Mouse (Mus musculus) CH12.LX (cell line): Measurements from ENCODE around the gene Eme2. TPM values are rescaled to one million over a fixed set of nuclear protein-coding genes. Genes with fewer than 3 reads are reported as not detected.

Source experiments
- DNase-seq: peaks from one replicate; pipeline ENCODE4 v3.0.0-alpha.2; 2013; ENCODE audit errors: extremely low read depth
- H3K27ac ChIP-seq: 2 replicates; pipeline ENCODE4 v1.5.1; 2012; ENCODE audit warnings: low read depth, mild to moderate bottlenecking, control low read depth, moderate library complexity; ENCODE audit not compliant: insufficient read depth
- H3K27me3 ChIP-seq: replicated peaks from 2 replicates; pipeline ENCODE3; 2012; ENCODE audit warnings: inconsistent platforms
- H3K36me3 ChIP-seq, 2 experiments: replicated peaks in 1 of 2; 2 replicates each; pipeline versions ENCODE3 to v1.6.1; 2012; ENCODE audit warnings: inconsistent platforms in 1 of 2, low read length in 1 of 2, mild to moderate bottlenecking in 1 of 2, mixed read lengths in 1 of 2, moderate library complexity in 1 of 2; ENCODE audit not compliant: control insufficient read depth in 1 of 2, insufficient read depth in 1 of 2
- H3K4me1 ChIP-seq, 2 experiments: 2 replicates each; pipeline ENCODE4 v1.6.1; 2012; ENCODE audit warnings: inconsistent platforms in 1 of 2, moderate library complexity in 1 of 2; ENCODE audit not compliant: insufficient read depth in 2 of 2, control insufficient read depth in 1 of 2
- H3K4me2 ChIP-seq: 2 replicates; pipeline ENCODE4 v1.6.1; 2012; ENCODE audit warnings: low read depth, mild to moderate bottlenecking, control low read depth; ENCODE audit not compliant: poor library complexity, insufficient read depth, severe bottlenecking
- H3K4me3 ChIP-seq, 3 experiments: fragments of 150-350 bp in 1 of 3; sonication (generic) in 1 of 3; replicated peaks in 1 of 3; 2 replicates each; pipeline versions ENCODE3 to v1.5.1; 2011 to 2012; ENCODE audit warnings: low read depth in 2 of 3, low read length in 2 of 3, mild to moderate bottlenecking in 2 of 3, moderate library complexity in 2 of 3, control low read depth in 1 of 3, improper control_type of control experiment in 1 of 3, inconsistent platforms in 1 of 3, mixed read lengths in 1 of 3; ENCODE audit not compliant: poor library complexity in 1 of 3
- H3K79me2 ChIP-seq: replicated peaks from 2 replicates; pipeline ENCODE4 v1.6.1; 2012; ENCODE audit warnings: mild to moderate bottlenecking, moderate library complexity; ENCODE audit not compliant: control insufficient read depth, poor library complexity, insufficient read depth, severe bottlenecking; ENCODE audit errors: extremely low read depth
- H3K9ac ChIP-seq: 2 replicates; pipeline ENCODE4 v1.6.1; 2012; ENCODE audit warnings: low read depth, mild to moderate bottlenecking, control low read depth, moderate library complexity; ENCODE audit not compliant: insufficient read depth
- H3K9me3 ChIP-seq: replicated peaks from 2 replicates; pipeline ENCODE3; 2012; ENCODE audit warnings: low read length, inconsistent platforms, mixed read lengths
- BHLHE40 ChIP-seq: IDR thresholded peaks from 2 replicates; pipeline ENCODE4 v1.6.1; 2011; ENCODE audit warnings: mild to moderate bottlenecking, low read depth, low read length, improper control_type of control experiment
- CTCF ChIP-seq, 2 experiments: IDR thresholded peaks in 1 of 2; conservative IDR thresholded peaks in 1 of 2; 2 replicates each; pipeline ENCODE4 v1.5.1; 2011 to 2012; ENCODE audit warnings: low read depth in 2 of 2, low read length in 2 of 2, improper control_type of control experiment in 1 of 2, inconsistent platforms in 1 of 2, mild to moderate bottlenecking in 1 of 2, moderate library complexity in 1 of 2
- ELF1 ChIP-seq: IDR thresholded peaks from 2 replicates; pipeline ENCODE4 v1.6.1; 2014; ENCODE audit warnings: low read depth, mild to moderate bottlenecking, inconsistent platforms, low read length, improper control_type of control experiment
- ETS1 ChIP-seq: conservative IDR thresholded peaks from 2 replicates; pipeline ENCODE4 v1.6.1; 2012; ENCODE audit warnings: low read depth, mild to moderate bottlenecking, inconsistent platforms, low read length, improper control_type of control experiment, moderate library complexity
- GABPA ChIP-seq: IDR thresholded peaks from 2 replicates; pipeline ENCODE4 v1.6.1; 2012; ENCODE audit warnings: low read depth, low read length, improper control_type of control experiment, inconsistent platforms; ENCODE audit not compliant: insufficient replicate concordance
- JUN ChIP-seq: IDR thresholded peaks from 2 replicates; pipeline ENCODE4 v1.6.1; 2011; ENCODE audit warnings: low read depth, mild to moderate bottlenecking, low read length, improper control_type of control experiment, moderate library complexity; ENCODE audit not compliant: insufficient read depth
- RAD21 ChIP-seq: IDR thresholded peaks from 2 replicates; pipeline ENCODE4 v1.6.1; 2011; ENCODE audit warnings: low read depth, mild to moderate bottlenecking, low read length, improper control_type of control experiment, moderate library complexity
- SIN3A ChIP-seq: IDR thresholded peaks from 2 replicates; pipeline ENCODE4 v1.6.1; 2012; ENCODE audit warnings: low read length, improper control_type of control experiment, inconsistent platforms
- SMC3 ChIP-seq: IDR thresholded peaks from 2 replicates; pipeline ENCODE4 v1.6.1; 2011; ENCODE audit warnings: low read depth, low read length, improper control_type of control experiment
- USF1 ChIP-seq: IDR thresholded peaks from 2 replicates; pipeline ENCODE4 v1.6.1; 2014; ENCODE audit warnings: low read depth, mild to moderate bottlenecking, inconsistent platforms, low read length, improper control_type of control experiment
- USF2 ChIP-seq: conservative IDR thresholded peaks from 2 replicates; pipeline ENCODE4 v1.6.1; 2011; ENCODE audit warnings: low read depth, low read length, improper control_type of control experiment
- ZNF384 ChIP-seq: IDR thresholded peaks from 2 replicates; pipeline ENCODE4 v1.6.1; 2012; ENCODE audit warnings: low read depth, low read length, improper control_type of control experiment, inconsistent platforms
- dilution Hi-C: fragments of 300-500 bp; cut with MboI; formaldehyde crosslinking; loops from 2 replicates; pipeline ENCODE4 v1.14.3; 2020; ENCODE audit warnings: low sequenced_read_pairs; ENCODE audit not compliant: extremely low pct_unique_long_range_greater_than_20kb, extremely low pct_ligation_motif_present
- in situ Hi-C: fragments of 300-500 bp; cut with MboI; formaldehyde crosslinking; loops from 3 replicates; pipeline ENCODE4 v1.14.3; 2019; ENCODE audit warnings: low sequenced_read_pairs, low pct_ligation_motif_present, low pct_unique_long_range_greater_than_20kb, mixed read lengths
- polyA plus RNA-seq: library from polyadenylated mRNA; unstranded; fragments of >175 nt; gene quantifications from 2 replicates; pipeline ENCODE4 v1.2.1, GENCODE M21; 2012; ENCODE audit warnings: low read depth; ENCODE audit not compliant: insufficient read length
- total RNA-seq, 2 experiments: library from RNA; depleted of rRNA; stranded (reverse); fragments of 300-350 nt in 1 of 2; fragments of >200 nt in 1 of 2; gene quantifications; 2 replicates each; pipeline ENCODE4 v1.2.3; 2012 to 2014

Gene Eme2
- total and polyA plus RNA-seq, 3 experiments, result 12.7 to 19.7 (median 16.9) TPM

DNA sequence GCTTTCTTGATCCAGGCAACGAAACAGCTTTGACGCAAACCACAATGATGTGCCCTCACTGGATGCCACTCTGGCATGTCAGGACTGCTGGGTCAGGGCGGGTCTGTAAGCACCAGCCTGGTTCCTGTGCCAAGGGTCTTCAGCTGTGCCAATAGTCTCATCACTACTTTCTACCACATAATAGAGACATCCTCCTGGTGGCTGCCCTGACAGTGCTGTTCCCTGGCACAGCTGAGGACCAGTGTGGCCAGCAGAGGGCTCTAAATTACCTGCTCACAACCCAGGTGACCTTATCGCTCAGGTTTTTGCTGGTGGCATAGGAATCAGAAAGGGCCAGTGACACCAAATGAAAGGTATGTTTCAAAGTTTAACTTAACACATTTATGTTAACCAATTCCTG, 53.8 kb downstream of the Eme2 start:
- in situ Hi-C loops, result no loop called here

DNA sequence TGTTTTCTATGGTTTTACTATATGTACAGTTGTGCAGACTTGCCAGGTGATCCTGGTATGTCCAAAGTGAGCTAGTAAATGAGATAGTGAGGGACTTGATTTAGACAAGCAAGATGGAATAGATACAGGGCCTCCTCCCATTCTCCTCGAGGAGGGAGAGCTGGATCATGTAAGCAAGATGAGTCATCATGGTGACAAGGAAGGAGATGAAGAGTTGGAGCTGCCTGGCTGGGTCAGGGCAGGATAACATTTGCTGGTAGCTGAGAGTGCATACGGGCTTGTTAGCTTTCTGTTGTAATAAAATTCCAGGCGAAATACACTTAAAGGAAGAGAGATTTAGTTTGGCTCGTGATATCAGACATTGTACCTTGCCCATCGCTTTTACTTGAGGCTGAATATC, 54.5 kb downstream of the Eme2 start:
- no peak for TF ChIP-seq GABPA
- TF ChIP-seq SIN3A, result no peak
- TF ChIP-seq ETS1, result no peak
- no peak for TF ChIP-seq ELF1
- no peak for TF ChIP-seq USF2
- TF ChIP-seq RAD21, result no peak
- no peak for TF ChIP-seq USF1
- TF ChIP-seq, all 38 proteins: peak for 0
- DNase-seq, result no peak
- no peaks in the 10 kb centered on the region for H3K36me3 ChIP-seq
- no peak overlapping the region for H3K9ac ChIP-seq
- dilution Hi-C loops, result no loop called here
- no peaks in the 10 kb centered on the region for H3K9me3 ChIP-seq
- peaks cover 0 to 6% of the 10 kb centered on the region in 2 experiments; a peak in 1 of 4 replicates for H3K4me1 ChIP-seq
- peaks cover 19% of the 10 kb centered on the region for H3K27me3 ChIP-seq
- H3K79me2 ChIP-seq, result no peaks in the 10 kb centered on the region
- no peak overlapping the region for H3K4me3 ChIP-seq
- in situ Hi-C loops, result no loop called here
- H3K4me2 ChIP-seq, result no peak overlapping the region
- no peak overlapping the region for H3K27ac ChIP-seq

More for the DNA sequence above, 53.8 kb downstream of the Eme2 start:
- no peak overlapping the region for H3K4me3 ChIP-seq
- TF ChIP-seq BHLHE40 (no peak), RAD21 (peak; percentile 61), CTCF (conservative IDR thresholded peaks at IDR 0.05 in 1 of 2, IDR thresholded peaks at IDR 0.05 in 1 of 2; ENCODE audit: low read depth in 2 of 2, low read length in 2 of 2) (peak; percentile 38 to 79; a peak in 3 of 4 replicates), SMC3 (peak; percentile 73)
- H3K27ac ChIP-seq, result no peak overlapping the region
- H3K4me1 ChIP-seq, result peaks cover 0 to 6% of the 10 kb centered on the region in 2 experiments; a peak in 1 of 4 replicates
- H3K79me2 ChIP-seq, result no peaks in the 10 kb centered on the region
- no peak overlapping the region for H3K9ac ChIP-seq
- H3K36me3 ChIP-seq, result no peaks in the 10 kb centered on the region
- DNase-seq, result peak; percentile 17
- no peaks in the 10 kb centered on the region for H3K9me3 ChIP-seq
- H3K27me3 ChIP-seq, result peaks cover 15% of the 10 kb centered on the region
- dilution Hi-C loops, result no loop called here
- H3K4me2 ChIP-seq, result no peak overlapping the region

DNA sequence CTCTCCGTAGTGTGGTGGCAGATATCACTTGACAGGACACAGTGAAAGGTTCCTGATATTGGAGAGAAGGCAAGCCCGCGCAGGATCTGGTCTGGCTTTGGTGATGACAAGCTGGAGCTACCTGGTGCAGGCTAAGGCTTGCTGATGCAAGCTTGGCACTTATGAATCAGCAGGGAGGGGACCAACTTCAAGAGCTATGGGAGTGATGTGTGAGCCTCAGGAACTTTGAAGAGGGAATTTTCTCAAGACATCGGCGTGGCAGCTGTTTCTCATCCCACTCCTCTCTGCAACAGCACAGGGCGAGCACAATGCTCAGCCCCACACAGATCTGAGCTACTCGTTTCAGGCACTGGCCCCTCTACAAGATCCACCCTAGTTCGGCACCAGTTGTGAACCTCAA, 55.0 kb downstream of the Eme2 start, which contains the start of gene Hagh:
Gene Hagh (plus strand): TSS at position 302 of the 400 bp plus-strand sequence.
- no peaks in the 10 kb centered on the region for H3K79me2 ChIP-seq
- peaks cover 0 to 2% of the 10 kb centered on the region in 2 experiments; a peak in 1 of 4 replicates for H3K4me1 ChIP-seq
- H3K9me3 ChIP-seq, result no peaks in the 10 kb centered on the region
- H3K36me3 ChIP-seq, result no peaks in the 10 kb centered on the region
- no peak within 1 kb of the TSS for H3K4me3 ChIP-seq
- DNase-seq, result no peak
- TF ChIP-seq JUN (no peak), SIN3A (no peak), RAD21 (no peak), ZNF384 (no peak)
- H3K27ac ChIP-seq, result no peak within 1 kb of the TSS
- dilution Hi-C loops, result no loop called here
- H3K27me3 ChIP-seq, result peaks cover 19% of the 10 kb centered on the region
- H3K9ac ChIP-seq, result no peak within 1 kb of the TSS
- in situ Hi-C loops, result no loop called here
- H3K4me2 ChIP-seq, result no peak within 1 kb of the TSS

Other genes with a start within 250 kb of the Eme2 start
Only the 20 nearest of the 29 such genes appear.
- 98.0 and 122 TPM in 2 replicates for gene Tbl3, start 187.4 kb downstream of the Eme2 start, total RNA-seq (2012; rRNA removed)
- 99.7 and 105 TPM in 2 replicates for gene Tbl3, start 187.4 kb downstream of the Eme2 start, total RNA-seq (2014; rRNA removed)
- gene Tbl3, start 187.4 kb downstream of the Eme2 start, polyA plus RNA-seq, result 101 and 104 TPM in 2 replicates
- 0.38 and 0.59 TPM in 2 replicates for gene Rnf151, start 177.0 kb downstream of the Eme2 start, total RNA-seq (2012; rRNA removed)
- gene Rnf151, start 177.0 kb downstream of the Eme2 start, total RNA-seq (2014; rRNA removed), result not detected in 2 replicates
- 0.20 and 0.34 TPM in 2 replicates for gene Rnf151, start 177.0 kb downstream of the Eme2 start, polyA plus RNA-seq
- 5,102 and 6,050 TPM in 2 replicates for gene Rps2, start 177.0 kb downstream of the Eme2 start, total RNA-seq (2012; rRNA removed)
- gene Rps2, start 177.0 kb downstream of the Eme2 start, total RNA-seq (2014; rRNA removed), result 5,117 and 5,410 TPM in 2 replicates
- gene Rps2, start 177.0 kb downstream of the Eme2 start, polyA plus RNA-seq, result 1,976 and 2,057 TPM in 2 replicates
- gene Ndufb10, start 170.6 kb downstream of the Eme2 start, total RNA-seq (2012; rRNA removed), result 188 and 207 TPM in 2 replicates
- 207 and 208 TPM in 2 replicates for gene Ndufb10, start 170.6 kb downstream of the Eme2 start, total RNA-seq (2014; rRNA removed)
- gene Ndufb10, start 170.6 kb downstream of the Eme2 start, polyA plus RNA-seq, result 136 and 155 TPM in 2 replicates
- gene Rpl3l, start 167.3 kb downstream of the Eme2 start, total RNA-seq (2012; rRNA removed), result 0.17 TPM in 1 of 2 replicates, not detected in the other
- 0.24 TPM in 1 of 2 replicates, not detected in the other for gene Rpl3l, start 167.3 kb downstream of the Eme2 start, total RNA-seq (2014; rRNA removed)
- 0.79 and 0.91 TPM in 2 replicates for gene Rpl3l, start 167.3 kb downstream of the Eme2 start, polyA plus RNA-seq
- gene Msrb1, start 158.4 kb downstream of the Eme2 start, total RNA-seq (2012; rRNA removed), result 38.4 and 39.7 TPM in 2 replicates
- 21.3 and 26.9 TPM in 2 replicates for gene Msrb1, start 158.4 kb downstream of the Eme2 start, total RNA-seq (2014; rRNA removed)
- 60.5 and 70.0 TPM in 2 replicates for gene Msrb1, start 158.4 kb downstream of the Eme2 start, polyA plus RNA-seq
- gene Hs3st6, start 142.1 kb downstream of the Eme2 start, total RNA-seq (2012; rRNA removed), result 0.30 TPM in 1 of 2 replicates, not detected in the other
- not detected in 2 replicates for gene Hs3st6, start 142.1 kb downstream of the Eme2 start, total RNA-seq (2014; rRNA removed)
- not detected in 2 replicates for gene Hs3st6, start 142.1 kb downstream of the Eme2 start, polyA plus RNA-seq
- 0.08 and 0.30 TPM in 2 replicates for gene Meiob, start 90.8 kb downstream of the Eme2 start, total RNA-seq (2012; rRNA removed)
- gene Meiob, start 90.8 kb downstream of the Eme2 start, total RNA-seq (2014; rRNA removed), result 0.22 and 0.40 TPM in 2 replicates
- 0.15 and 0.23 TPM in 2 replicates for gene Meiob, start 90.8 kb downstream of the Eme2 start, polyA plus RNA-seq
- 28.1 and 31.0 TPM in 2 replicates for gene Hagh, start 54.9 kb downstream of the Eme2 start, total RNA-seq (2012; rRNA removed)
- 27.3 and 28.1 TPM in 2 replicates for gene Hagh, start 54.9 kb downstream of the Eme2 start, total RNA-seq (2014; rRNA removed)
- 18.1 and 18.9 TPM in 2 replicates for gene Hagh, start 54.9 kb downstream of the Eme2 start, polyA plus RNA-seq
- gene Fahd1, start 44.7 kb downstream of the Eme2 start, total RNA-seq (2012; rRNA removed), result 8.0 and 8.2 TPM in 2 replicates
- 6.3 and 7.3 TPM in 2 replicates for gene Fahd1, start 44.7 kb downstream of the Eme2 start, total RNA-seq (2014; rRNA removed)
- 5.2 and 5.8 TPM in 2 replicates for gene Fahd1, start 44.7 kb downstream of the Eme2 start, polyA plus RNA-seq
- 5.5 and 9.8 TPM in 2 replicates for gene Igfals, start 29.1 kb downstream of the Eme2 start, total RNA-seq (2012; rRNA removed)
- gene Igfals, start 29.1 kb downstream of the Eme2 start, total RNA-seq (2014; rRNA removed), result 5.0 and 5.4 TPM in 2 replicates
- 5.1 and 6.3 TPM in 2 replicates for gene Igfals, start 29.1 kb downstream of the Eme2 start, polyA plus RNA-seq
- gene Nubp2, start 8.7 kb downstream of the Eme2 start, total RNA-seq (2012; rRNA removed), result 70.9 and 86.9 TPM in 2 replicates
- gene Nubp2, start 8.7 kb downstream of the Eme2 start, total RNA-seq (2014; rRNA removed), result 74.3 and 89.1 TPM in 2 replicates
- gene Nubp2, start 8.7 kb downstream of the Eme2 start, polyA plus RNA-seq, result 109 and 124 TPM in 2 replicates
- 23.3 and 27.3 TPM in 2 replicates for gene Spsb3, start 8.4 kb downstream of the Eme2 start, total RNA-seq (2012; rRNA removed)
- 21.1 and 21.3 TPM in 2 replicates for gene Spsb3, start 8.4 kb downstream of the Eme2 start, total RNA-seq (2014; rRNA removed)
- gene Spsb3, start 8.4 kb downstream of the Eme2 start, polyA plus RNA-seq, result 13.3 and 14.4 TPM in 2 replicates
- 57.2 and 61.7 TPM in 2 replicates for gene Mrps34, start within 50 bp of the Eme2 start, total RNA-seq (2012; rRNA removed)
- 50.9 and 56.5 TPM in 2 replicates for gene Mrps34, start within 50 bp of the Eme2 start, total RNA-seq (2014; rRNA removed)
- 73.5 and 80.5 TPM in 2 replicates for gene Mrps34, start within 50 bp of the Eme2 start, polyA plus RNA-seq
- 16.7 and 22.0 TPM in 2 replicates for gene Nme3, start 1.4 kb upstream of the Eme2 start, total RNA-seq (2012; rRNA removed)
- 11.4 and 11.9 TPM in 2 replicates for gene Nme3, start 1.4 kb upstream of the Eme2 start, total RNA-seq (2014; rRNA removed)
- 13.8 and 14.4 TPM in 2 replicates for gene Nme3, start 1.4 kb upstream of the Eme2 start, polyA plus RNA-seq
- 34.1 and 34.2 TPM in 2 replicates for gene Mapk8ip3, start 41.9 kb upstream of the Eme2 start, total RNA-seq (2012; rRNA removed)
- gene Mapk8ip3, start 41.9 kb upstream of the Eme2 start, total RNA-seq (2014; rRNA removed), result 14.5 and 15.8 TPM in 2 replicates
- gene Mapk8ip3, start 41.9 kb upstream of the Eme2 start, polyA plus RNA-seq, result 41.4 and 44.0 TPM in 2 replicates
- 33.5 and 48.9 TPM in 2 replicates for gene Jpt2, start 65.6 kb upstream of the Eme2 start, total RNA-seq (2012; rRNA removed)
- gene Jpt2, start 65.6 kb upstream of the Eme2 start, total RNA-seq (2014; rRNA removed), result 67.6 and 70.9 TPM in 2 replicates
- 60.2 and 62.9 TPM in 2 replicates for gene Jpt2, start 65.6 kb upstream of the Eme2 start, polyA plus RNA-seq
- gene Cramp1l, start 120.7 kb upstream of the Eme2 start, total RNA-seq (2012; rRNA removed), result 4.3 and 4.4 TPM in 2 replicates
- gene Cramp1l, start 120.7 kb upstream of the Eme2 start, total RNA-seq (2014; rRNA removed), result 2.0 and 2.1 TPM in 2 replicates
- 6.8 and 6.9 TPM in 2 replicates for gene Cramp1l, start 120.7 kb upstream of the Eme2 start, polyA plus RNA-seq
- gene Ift140, start 121.0 kb upstream of the Eme2 start, total RNA-seq (2012; rRNA removed), result 16.6 and 24.4 TPM in 2 replicates
- 26.4 and 27.0 TPM in 2 replicates for gene Ift140, start 121.0 kb upstream of the Eme2 start, total RNA-seq (2014; rRNA removed)
- 33.4 and 34.8 TPM in 2 replicates for gene Ift140, start 121.0 kb upstream of the Eme2 start, polyA plus RNA-seq
- gene Tmem204, start 188.5 kb upstream of the Eme2 start, total RNA-seq (2012; rRNA removed), result 0.08 TPM in 1 of 2 replicates, not detected in the other
- not detected in 2 replicates for gene Tmem204, start 188.5 kb upstream of the Eme2 start, total RNA-seq (2014; rRNA removed)
- gene Tmem204, start 188.5 kb upstream of the Eme2 start, polyA plus RNA-seq, result 1.6 and 1.9 TPM in 2 replicates